Mouse (Mus musculus) myocyte (in vitro differentiated cells): Measurements from ENCODE around the gene Prkg1. TPM values are rescaled to one million over a fixed set of nuclear protein-coding genes. Genes with fewer than 3 reads are reported as not detected.

ENCODE experiments used
- H3K27me3 ChIP-seq: one replicate; pipeline ENCODE4 v1.6.1; 2011; ENCODE audit not compliant: control insufficient read depth, insufficient read depth, insufficient read length
- H3K36me3 ChIP-seq: one replicate; pipeline ENCODE4 v1.6.1; 2011; ENCODE audit not compliant: control insufficient read depth, insufficient read depth
- H3K4me2 ChIP-seq: one replicate; pipeline ENCODE4 v1.6.1; 2011; ENCODE audit warnings: low read depth, control low read depth
- H3K4me3 ChIP-seq: one replicate; pipeline ENCODE4 v1.5.1; 2011; ENCODE audit warnings: mild to moderate bottlenecking, control low read depth, moderate library complexity
- H3K79me2 ChIP-seq: one replicate; pipeline ENCODE4 v1.6.1; 2011; ENCODE audit not compliant: control insufficient read depth, insufficient read depth
- H3ac ChIP-seq: one replicate; pipeline ENCODE4 v1.6.1; 2011; ENCODE audit not compliant: control insufficient read depth, insufficient read length
- CEBPB ChIP-seq: IDR thresholded peaks from 2 replicates; pipeline ENCODE4 v1.6.1; 2011; ENCODE audit warnings: mild to moderate bottlenecking, moderate library complexity; ENCODE audit not compliant: poor library complexity, insufficient read depth, severe bottlenecking
- E2F4 ChIP-seq: IDR thresholded peaks from one replicate; pipeline ENCODE4 v1.6.1; 2011; ENCODE audit warnings: mild to moderate bottlenecking, control low read depth, moderate library complexity; ENCODE audit not compliant: insufficient read depth
- MAX ChIP-seq: IDR thresholded peaks from one replicate; pipeline ENCODE4 v1.6.1; 2011; ENCODE audit warnings: low read depth, mild to moderate bottlenecking, control low read depth
- MYOD1 ChIP-seq, 3 experiments: IDR thresholded peaks; one replicate each; pipeline ENCODE4 v1.6.1; 2011; ENCODE audit warnings: control low read depth in 2 of 3, low read depth in 2 of 3, mild to moderate bottlenecking in 2 of 3, moderate library complexity in 1 of 3; ENCODE audit not compliant: insufficient read length in 2 of 3, control insufficient read depth in 1 of 3
- MYOG ChIP-seq, 3 experiments: IDR thresholded peaks; one replicate each; pipeline ENCODE4 v1.6.1; 2011; ENCODE audit warnings: control low read depth in 2 of 3, low read depth in 2 of 3, mild to moderate bottlenecking in 2 of 3; ENCODE audit not compliant: insufficient read length in 2 of 3, control insufficient read depth in 1 of 3, insufficient read depth in 1 of 3
- POLR2A ChIP-seq: IDR thresholded peaks from one replicate; pipeline ENCODE4 v1.6.1; 2011; ENCODE audit warnings: low read depth, mild to moderate bottlenecking, control low read depth, moderate library complexity; ENCODE audit not compliant: insufficient read length
- POLR2AphosphoS2 ChIP-seq: IDR thresholded peaks from one replicate; pipeline ENCODE4 v1.6.1; 2011; ENCODE audit warnings: low read depth, control low read depth; ENCODE audit not compliant: insufficient read length
- REST ChIP-seq: IDR thresholded peaks from one replicate; pipeline ENCODE4 v1.6.1; 2011; ENCODE audit warnings: mild to moderate bottlenecking, control low read depth, moderate library complexity; ENCODE audit not compliant: insufficient read depth, insufficient read length
- SRF ChIP-seq: IDR thresholded peaks from one replicate; pipeline ENCODE4 v1.6.1; 2011; ENCODE audit warnings: low read depth; ENCODE audit not compliant: control insufficient read depth, insufficient read length
- TCF12 ChIP-seq: IDR thresholded peaks from one replicate; pipeline ENCODE4 v1.6.1; 2011; ENCODE audit warnings: mild to moderate bottlenecking, control low read depth; ENCODE audit not compliant: poor library complexity, insufficient read depth, severe bottlenecking
- TCF3 ChIP-seq: IDR thresholded peaks from one replicate; pipeline ENCODE4 v1.6.1; 2011; ENCODE audit warnings: low read depth, control low read depth; ENCODE audit not compliant: insufficient read length
- USF1 ChIP-seq: IDR thresholded peaks from one replicate; pipeline ENCODE4 v1.6.1; 2011; ENCODE audit warnings: low read depth, mild to moderate bottlenecking, control low read depth, moderate library complexity
- polyA plus RNA-seq: library from polyadenylated mRNA; unstranded; fragments of >200 nt; fragmentation: generic; extraction: Trizol; gene quantifications from one replicate; pipeline ENCODE4 v1.2.1, GENCODE M21; 2012; ENCODE audit warnings: missing spikeins

Gene Prkg1
- polyA plus RNA-seq, 1 experiment = 1.7 TPM

DNA sequence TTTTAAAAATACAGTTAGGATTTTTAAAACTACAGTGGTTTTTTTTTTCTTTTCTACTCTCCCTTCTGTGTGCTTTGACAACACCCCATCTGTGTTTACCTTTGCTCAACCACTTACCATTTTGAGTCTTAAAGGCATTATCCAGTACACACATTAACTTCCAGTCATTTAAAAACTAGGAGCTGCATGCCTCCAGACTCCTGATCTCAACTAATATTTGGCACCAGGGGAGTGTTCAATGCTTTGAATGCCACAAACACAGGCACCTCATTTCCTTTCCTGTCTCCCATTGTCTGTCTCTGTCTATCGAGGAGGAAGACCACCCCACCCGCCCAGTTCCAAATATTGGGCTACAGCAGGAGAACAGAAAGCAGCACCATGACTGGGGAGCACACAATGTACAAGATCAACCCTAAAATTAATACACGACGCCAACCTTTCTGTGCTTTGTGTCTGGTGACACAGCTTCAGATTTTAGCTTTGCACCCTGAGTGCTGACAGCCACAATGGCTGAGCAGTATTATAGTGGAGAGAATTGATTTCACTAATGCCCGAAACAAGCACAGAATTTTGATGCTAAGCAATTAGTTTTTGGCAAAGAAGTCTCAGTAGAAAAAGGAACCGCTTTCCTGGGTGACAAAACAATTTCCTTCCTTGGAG lies 576.1 kb downstream of the Prkg1 start:
- no peaks in the 10 kb centered on the region for H3K79me2 ChIP-seq

DNA sequence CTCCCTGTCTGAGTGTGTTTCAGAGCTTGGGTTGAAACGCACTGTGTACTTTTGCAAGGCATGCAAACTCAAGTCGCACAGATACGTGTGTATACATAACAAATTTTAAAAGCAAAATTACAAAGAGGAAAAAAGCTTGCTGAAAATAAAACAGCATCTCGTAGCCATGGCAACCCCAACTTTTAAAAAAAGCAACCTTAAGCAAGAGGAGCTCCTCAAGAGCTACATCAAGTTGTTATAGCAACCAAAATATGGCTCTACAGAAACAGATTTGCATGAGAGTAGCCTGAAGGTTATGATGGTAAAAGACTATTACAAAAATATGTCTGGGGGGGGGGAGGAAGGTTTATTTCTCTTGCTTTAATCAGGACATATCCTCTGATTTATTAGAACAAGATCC lies 584.1 kb downstream of the Prkg1 start:
- Histone ChIP-seq H3ac (no peak overlapping the region), H3K79me2 (no peaks in the 10 kb centered on the region), H3K27me3 (no peaks in the 10 kb centered on the region), H3K4me2 (no peak overlapping the region), H3K36me3 (no peaks in the 10 kb centered on the region), H3K4me3 (no peak overlapping the region)
- TF ChIP-seq TCF12 (no peak), CEBPB (no peak), MYOD1 (IDR thresholded peaks at IDR 0.05; ENCODE audit: control insufficient read depth in 1 of 3, insufficient read length in 2 of 3, low read depth in 2 of 3) (no peak), USF1 (no peak), POLR2A (no peak), TCF3 (no peak), REST (no peak), MAX (no peak), SRF (no peak), E2F4 (no peak), POLR2AphosphoS2 (no peak), MYOG (IDR thresholded peaks at IDR 0.05; ENCODE audit: control insufficient read depth in 1 of 3, insufficient read depth in 1 of 3, insufficient read length in 2 of 3, low read depth in 2 of 3) (no peak)

More for the DNA sequence above, 576.1 kb downstream of the Prkg1 start:
- H3K4me3 ChIP-seq = no peak overlapping the region
- H3ac ChIP-seq = no peak overlapping the region
- no peaks in the 10 kb centered on the region for H3K27me3 ChIP-seq
- no peaks in the 10 kb centered on the region for H3K36me3 ChIP-seq
- H3K4me2 ChIP-seq = no peak overlapping the region
- TF ChIP-seq E2F4 (no peak), MYOD1 (IDR thresholded peaks at IDR 0.05; ENCODE audit: control insufficient read depth in 1 of 3, insufficient read length in 2 of 3, low read depth in 2 of 3) (no peak), TCF3 (no peak), REST (no peak), TCF12 (no peak), USF1 (no peak), CEBPB (no peak), POLR2A (no peak), MAX (no peak), SRF (no peak), MYOG (IDR thresholded peaks at IDR 0.05; ENCODE audit: control insufficient read depth in 1 of 3, insufficient read depth in 1 of 3, insufficient read length in 2 of 3, low read depth in 2 of 3) (no peak), POLR2AphosphoS2 (no peak)

DNA sequence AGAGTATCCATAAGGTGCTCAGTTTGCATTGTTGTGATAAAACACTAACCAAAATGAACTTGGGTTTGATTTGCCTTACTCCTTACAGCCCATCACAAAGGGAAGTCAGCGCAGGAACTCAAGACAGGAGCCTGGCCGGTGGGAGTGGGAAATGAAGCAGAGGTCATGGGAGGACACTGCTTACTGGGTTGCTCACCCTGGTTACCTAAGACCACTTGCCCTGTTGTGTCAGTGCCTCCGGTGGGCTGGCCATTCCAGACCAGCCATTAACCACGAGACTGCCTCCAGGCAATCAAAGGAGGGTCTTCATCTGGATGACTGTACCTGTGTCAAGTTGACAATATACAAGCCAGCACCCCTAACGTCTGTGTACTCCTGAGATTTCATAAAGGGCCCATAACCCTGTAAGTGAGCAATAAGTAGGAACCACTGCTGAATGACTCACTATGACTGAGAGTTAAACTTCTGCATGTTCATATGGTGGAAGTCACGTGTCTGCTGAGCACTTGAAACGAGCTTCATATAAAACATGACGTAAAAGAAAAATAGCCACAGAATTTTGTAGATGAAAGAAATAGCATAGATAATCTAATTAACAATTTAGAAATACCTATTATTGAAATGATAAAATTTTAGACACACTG lies 587.4 kb downstream of the Prkg1 start:
- no peak overlapping the region for H3ac ChIP-seq
- TF ChIP-seq TCF3 (no peak), CEBPB (no peak), TCF12 (no peak), POLR2A (no peak), MAX (no peak), E2F4 (no peak), REST (no peak), MYOD1 (IDR thresholded peaks at IDR 0.05; ENCODE audit: control insufficient read depth in 1 of 3, insufficient read length in 2 of 3, low read depth in 2 of 3) (no peak)
- H3K4me2 ChIP-seq = no peak overlapping the region
- H3K27me3 ChIP-seq = no peaks in the 10 kb centered on the region
- H3K4me3 ChIP-seq = no peak overlapping the region
- no peaks in the 10 kb centered on the region for H3K36me3 ChIP-seq
- no peaks in the 10 kb centered on the region for H3K79me2 ChIP-seq

DNA sequence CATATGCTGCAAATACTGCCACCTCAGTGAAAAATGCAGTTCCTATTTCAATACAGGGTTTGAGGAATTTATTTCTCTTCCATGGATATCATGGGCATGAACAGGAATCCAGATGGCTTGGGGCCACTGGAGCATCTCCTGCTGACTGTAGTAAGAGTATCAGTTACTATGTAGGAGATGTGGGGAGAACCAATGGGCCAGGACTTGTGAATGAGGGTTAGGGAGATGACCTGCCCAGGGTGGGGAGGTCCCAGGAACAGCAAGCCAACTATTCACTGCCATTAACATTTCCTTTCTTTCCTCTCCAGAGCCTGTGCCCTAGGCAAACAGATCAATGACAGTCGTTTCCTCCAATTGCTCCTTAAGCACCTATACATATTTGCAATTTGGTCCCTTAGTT lies 593.8 kb downstream of the Prkg1 start:
- no peak overlapping the region for H3ac ChIP-seq
- H3K36me3 ChIP-seq = no peaks in the 10 kb centered on the region
- no peak overlapping the region for H3K4me2 ChIP-seq
- no peaks in the 10 kb centered on the region for H3K27me3 ChIP-seq
- no peak overlapping the region for H3K4me3 ChIP-seq
- TF ChIP-seq MYOG (IDR thresholded peaks at IDR 0.05; ENCODE audit: control insufficient read depth in 1 of 3, insufficient read depth in 1 of 3, insufficient read length in 2 of 3, low read depth in 2 of 3) = no peak
- TF ChIP-seq MAX = no peak
- no peak for TF ChIP-seq TCF3
- no peak for TF ChIP-seq E2F4
- TF ChIP-seq MYOD1 (IDR thresholded peaks at IDR 0.05; ENCODE audit: control insufficient read depth in 1 of 3, insufficient read length in 2 of 3, low read depth in 2 of 3) = no peak
- no peak for TF ChIP-seq CEBPB
- TF ChIP-seq SRF = no peak
- TF ChIP-seq TCF12 = no peak
- TF ChIP-seq USF1 = no peak
- TF ChIP-seq REST = no peak
- TF ChIP-seq POLR2AphosphoS2 = no peak
- no peak for TF ChIP-seq POLR2A
- H3K79me2 ChIP-seq = no peaks in the 10 kb centered on the region

DNA sequence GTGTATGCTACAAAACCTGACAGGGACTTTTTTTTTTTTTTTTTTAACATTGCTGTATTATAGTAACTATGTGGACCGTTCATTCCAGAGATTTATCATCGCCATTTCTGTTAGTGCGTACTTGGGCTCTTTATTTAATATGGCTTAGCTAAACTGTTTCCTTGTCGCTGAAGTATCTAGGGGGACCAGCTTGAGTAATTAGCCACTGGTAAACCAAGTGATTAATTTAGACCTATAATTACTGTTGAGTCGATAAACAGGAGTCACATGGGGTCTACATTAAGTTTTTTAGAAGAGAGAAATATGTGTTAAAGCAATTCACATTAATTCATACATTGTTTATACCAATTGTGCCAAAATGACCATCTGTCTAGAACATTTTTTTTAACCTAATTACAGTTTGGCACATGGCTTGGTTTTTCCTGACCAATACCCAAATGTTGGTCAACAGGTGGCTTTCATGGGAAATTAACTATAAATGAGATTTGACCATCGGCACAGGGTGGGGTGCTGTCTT lies 605.8 kb downstream of the Prkg1 start:
- TF ChIP-seq E2F4 (no peak), POLR2AphosphoS2 (no peak), POLR2A (no peak)
- Histone ChIP-seq H3K36me3 (no peaks in the 10 kb centered on the region), H3K79me2 (no peaks in the 10 kb centered on the region), H3ac (no peak overlapping the region), H3K4me3 (no peak overlapping the region), H3K27me3 (no peaks in the 10 kb centered on the region), H3K4me2 (no peak overlapping the region)
